Mouse (Mus musculus): ENCODE results near the gene Phgr1. TPM values are rescaled to one million over a fixed set of nuclear protein-coding genes. Genes with fewer than 3 reads are reported as not detected.

Gene Phgr1
- total and polyA plus RNA-seq, 2 experiments = 1.6 TPM; not detected in 1

DNA sequence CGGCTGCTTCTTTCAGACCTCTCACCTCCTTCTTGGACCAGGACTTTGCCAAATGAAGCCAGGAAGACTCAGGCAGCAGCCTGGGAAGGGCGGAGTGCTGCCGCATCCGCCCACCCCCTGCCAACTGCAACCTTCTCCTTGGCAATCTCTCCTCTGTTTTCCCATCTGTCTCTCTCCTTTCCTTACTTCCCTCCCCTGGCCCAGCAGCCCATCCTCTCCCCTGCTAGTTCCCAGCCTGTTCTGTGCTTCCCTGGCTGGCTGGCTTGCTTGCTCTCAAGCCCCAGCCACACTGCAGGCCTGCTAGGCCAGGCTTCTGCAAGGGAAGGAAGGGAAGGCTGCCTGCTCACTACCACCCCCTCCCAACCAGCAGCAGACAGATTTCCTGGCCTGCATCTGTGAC is 3.3 kb downstream of the Phgr1 start:
- Histone ChIP-seq H3K9ac (ENCODE audit: low read depth, low read length) (no peak overlapping the region; the same call in 1 of the 2 replicates), H3K4me1 (ENCODE audit: control insufficient read depth, insufficient read depth, low read length) (no peaks in the 10 kb centered on the region), H3K36me3 (ENCODE audit: control insufficient read depth, insufficient read depth, low read length) (no peaks in the 10 kb centered on the region), H3K27me3 (ENCODE audit: control insufficient read depth, insufficient read depth, low read length) (no peaks in the 10 kb centered on the region), H3K4me3 (ENCODE audit: insufficient read depth, low read depth, low read length) (no peak overlapping the region), H3K27ac (replicated peaks; ENCODE audit: insufficient read depth, low read depth, low read length) (peak overlapping the region; percentile 33), H3K79me2 (ENCODE audit: control insufficient read depth, insufficient read depth, low read length) (no peaks in the 10 kb centered on the region)
- TF ChIP-seq CTCF (IDR thresholded peaks at IDR 0.05; ENCODE audit: low read depth, low read length) (no peak), POLR2A (IDR thresholded peaks at IDR 0.05; ENCODE audit: extremely low read depth, insufficient read depth, low read length) (no peak)
- DNase-seq (ENCODE audit: extremely low read depth, low read depth, low spot score) = no peak
- 64% methylated on average over 4 of the region's 4 CpGs for WGBS

GRCm38 (mm10) chr2:118776295-118776694 is 3.7 kb downstream of the Phgr1 start:
- DNase-seq (ENCODE audit: extremely low read depth, low read depth, low spot score) = no peak
- H3K4me3 ChIP-seq (ENCODE audit: insufficient read depth, low read depth, low read length) = no peak overlapping the region
- no peaks in the 10 kb centered on the region for H3K27me3 ChIP-seq (ENCODE audit: control insufficient read depth, insufficient read depth, low read length)
- TF ChIP-seq CTCF (IDR thresholded peaks at IDR 0.05; ENCODE audit: low read depth, low read length) (no peak), POLR2A (IDR thresholded peaks at IDR 0.05; ENCODE audit: extremely low read depth, insufficient read depth, low read length) (no peak)
- no peaks in the 10 kb centered on the region for H3K36me3 ChIP-seq (ENCODE audit: control insufficient read depth, insufficient read depth, low read length)
- H3K9ac ChIP-seq (ENCODE audit: low read depth, low read length) = no peak overlapping the region; the same call in 1 of the 2 replicates
- WGBS = 84% methylated on average over 2 of the region's 2 CpGs
- H3K27ac ChIP-seq (replicated peaks; ENCODE audit: insufficient read depth, low read depth, low read length) = peak overlapping the region; percentile 33
- no peaks in the 10 kb centered on the region for H3K4me1 ChIP-seq (ENCODE audit: control insufficient read depth, insufficient read depth, low read length)
- H3K79me2 ChIP-seq (ENCODE audit: control insufficient read depth, insufficient read depth, low read length) = no peaks in the 10 kb centered on the region

DNA sequence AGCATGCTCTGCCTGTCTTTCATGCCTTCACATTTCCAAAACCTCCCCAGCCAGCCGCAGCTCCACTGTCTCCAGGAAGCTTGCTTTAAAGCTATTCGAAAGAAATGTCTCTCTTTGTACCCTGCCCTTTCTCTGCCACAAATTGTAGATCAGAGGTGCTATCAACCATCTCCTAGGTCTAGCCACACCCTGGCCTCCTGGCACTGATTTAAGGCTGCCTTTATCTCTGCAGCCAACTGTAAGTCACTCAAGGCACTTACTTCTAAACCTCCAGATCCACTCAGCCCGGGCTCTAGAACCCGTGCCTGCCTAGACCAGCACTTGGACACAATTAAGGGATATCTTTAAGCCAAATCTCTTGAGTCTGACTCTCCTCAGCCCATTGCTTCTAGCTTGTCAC is 5.8 kb downstream of the Phgr1 start:
- Histone ChIP-seq H3K4me3 (ENCODE audit: insufficient read depth, low read depth, low read length) (no peak overlapping the region), H3K4me1 (ENCODE audit: control insufficient read depth, insufficient read depth, low read length) (no peaks in the 10 kb centered on the region), H3K27ac (replicated peaks; ENCODE audit: insufficient read depth, low read depth, low read length) (no peak overlapping the region), H3K79me2 (ENCODE audit: control insufficient read depth, insufficient read depth, low read length) (no peaks in the 10 kb centered on the region), H3K27me3 (ENCODE audit: control insufficient read depth, insufficient read depth, low read length) (no peaks in the 10 kb centered on the region), H3K36me3 (ENCODE audit: control insufficient read depth, insufficient read depth, low read length) (no peaks in the 10 kb centered on the region), H3K9ac (ENCODE audit: low read depth, low read length) (no peak overlapping the region)
- TF ChIP-seq POLR2A (IDR thresholded peaks at IDR 0.05; ENCODE audit: extremely low read depth, insufficient read depth, low read length) = no peak
- no peak for TF ChIP-seq CTCF (IDR thresholded peaks at IDR 0.05; ENCODE audit: low read depth, low read length)
- 85% methylated on average over 4 of the region's 4 CpGs for WGBS
- DNase-seq (ENCODE audit: extremely low read depth, low read depth, low spot score) = no peak

DNA sequence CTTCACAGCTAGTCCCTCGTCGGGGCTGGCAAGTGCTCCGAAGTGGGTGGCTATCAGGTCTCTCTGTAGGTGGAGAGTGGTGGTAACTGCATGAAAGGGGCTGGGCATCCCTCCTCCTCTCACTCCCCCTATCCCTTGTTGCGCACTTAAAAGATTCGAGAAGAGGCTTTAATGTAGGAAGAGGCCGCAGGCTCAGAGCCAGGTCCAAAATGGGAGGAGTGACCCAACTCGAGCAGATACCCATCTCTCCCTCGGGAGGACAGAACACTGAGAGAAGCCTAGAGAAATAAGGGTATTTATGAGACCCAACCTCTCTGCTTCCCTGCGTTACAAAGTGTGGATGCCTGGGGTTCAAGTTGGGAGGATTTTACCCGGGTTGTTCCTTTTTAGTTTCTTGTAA is 6.5 kb downstream of the Phgr1 start:
- Histone ChIP-seq H3K36me3 (ENCODE audit: control insufficient read depth, insufficient read depth, low read length) (no peaks in the 10 kb centered on the region), H3K27ac (replicated peaks; ENCODE audit: insufficient read depth, low read depth, low read length) (no peak overlapping the region), H3K27me3 (ENCODE audit: control insufficient read depth, insufficient read depth, low read length) (no peaks in the 10 kb centered on the region), H3K79me2 (ENCODE audit: control insufficient read depth, insufficient read depth, low read length) (no peaks in the 10 kb centered on the region), H3K9ac (ENCODE audit: low read depth, low read length) (no peak overlapping the region), H3K4me1 (ENCODE audit: control insufficient read depth, insufficient read depth, low read length) (no peaks in the 10 kb centered on the region), H3K4me3 (ENCODE audit: insufficient read depth, low read depth, low read length) (0 out of 2 replicates have a peak overlapping the region, but pooled peaks have one; percentile 11)
- DNase-seq (ENCODE audit: extremely low read depth, low read depth, low spot score) = no peak
- TF ChIP-seq CTCF (IDR thresholded peaks at IDR 0.05; ENCODE audit: low read depth, low read length) (no peak), POLR2A (IDR thresholded peaks at IDR 0.05; ENCODE audit: extremely low read depth, insufficient read depth, low read length) (no peak)
- 19% methylated on average over 10 of the region's 10 CpGs for WGBS

DNA sequence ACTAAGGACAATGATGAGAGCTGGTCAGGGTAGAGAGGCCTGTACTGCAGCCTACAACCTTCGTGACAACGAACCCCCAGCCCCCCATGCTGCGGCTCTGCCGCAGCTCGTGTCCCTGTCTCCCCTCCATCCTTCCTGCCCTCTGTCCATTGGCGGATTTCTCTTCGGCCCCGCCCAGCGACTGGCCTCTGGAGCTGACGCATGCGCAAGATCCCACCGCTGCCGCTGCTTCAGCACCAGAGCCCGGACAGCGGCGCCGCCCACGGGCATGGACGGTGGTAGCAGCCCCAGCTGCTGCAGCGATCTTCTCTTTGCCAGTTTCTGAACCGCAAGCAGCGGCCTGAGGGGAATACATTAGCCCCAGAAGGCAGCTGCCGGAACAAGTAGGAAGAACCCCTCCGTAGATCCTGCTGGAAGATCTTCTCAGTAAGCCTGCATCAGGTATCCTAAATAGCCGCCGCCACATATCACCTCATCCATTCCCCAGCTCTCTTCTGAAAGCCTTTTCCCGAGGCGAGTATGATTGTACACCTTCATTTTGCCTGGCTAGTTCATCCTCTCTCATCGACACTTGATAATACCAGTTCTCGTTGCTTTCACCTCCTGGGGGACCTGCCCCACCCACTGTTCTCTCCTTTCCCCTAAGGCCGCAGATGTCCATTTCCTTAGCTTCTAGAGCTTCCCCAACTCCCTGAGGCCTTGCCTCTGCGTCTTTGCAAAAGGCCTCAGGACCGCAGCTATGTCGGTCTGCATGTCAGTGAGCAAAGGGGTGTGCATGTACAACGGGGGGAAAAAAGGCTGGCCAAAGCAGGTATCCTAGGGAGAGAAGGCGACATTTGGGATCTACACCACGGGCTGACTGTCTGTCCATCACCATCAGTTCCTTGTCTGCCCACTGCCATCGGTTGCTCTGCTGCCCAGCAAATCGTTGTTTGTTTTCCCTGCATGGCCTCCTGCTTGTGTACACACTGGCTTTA is 7.2 kb downstream of the Phgr1 start, which contains the start of gene Disp2:
TSS of gene Disp2 (plus strand) at position 216 of the 977 bp plus-strand sequence.
- H3K79me2 ChIP-seq (ENCODE audit: control insufficient read depth, insufficient read depth, low read length) = no peaks in the 10 kb centered on the region
- 0 out of 2 replicates have a peak within 1 kb of the TSS, but pooled peaks have one; percentile 11 for H3K4me3 ChIP-seq (ENCODE audit: insufficient read depth, low read depth, low read length)
- H3K9ac ChIP-seq (ENCODE audit: low read depth, low read length) = no peak within 1 kb of the TSS
- H3K27me3 ChIP-seq (ENCODE audit: control insufficient read depth, insufficient read depth, low read length) = no peaks in the 10 kb centered on the region
- no peaks in the 10 kb centered on the region for H3K4me1 ChIP-seq (ENCODE audit: control insufficient read depth, insufficient read depth, low read length)
- TF ChIP-seq CTCF (IDR thresholded peaks at IDR 0.05; ENCODE audit: low read depth, low read length) (peak; percentile 57), POLR2A (IDR thresholded peaks at IDR 0.05; ENCODE audit: extremely low read depth, insufficient read depth, low read length) (no peak)
- H3K27ac ChIP-seq (replicated peaks; ENCODE audit: insufficient read depth, low read depth, low read length) = no peak within 1 kb of the TSS
- WGBS = 11% methylated on average over 39 of the region's 39 CpGs
- no peaks in the 10 kb centered on the region for H3K36me3 ChIP-seq (ENCODE audit: control insufficient read depth, insufficient read depth, low read length)
- DNase-seq (ENCODE audit: extremely low read depth, low read depth, low spot score) = peak; percentile 43

Data from liver, adult 2 months (tissue).